Mouse (Mus musculus) layer of hippocampus, adult 9-10 months (tissue): ENCODE measurements around the gene Notch4.

Experiments used
- DNase-seq: peaks from one replicate; pipeline ENCODE4 v3.0.0; 2022; ENCODE audit warnings: low spot score

Gene Notch4

DNA sequence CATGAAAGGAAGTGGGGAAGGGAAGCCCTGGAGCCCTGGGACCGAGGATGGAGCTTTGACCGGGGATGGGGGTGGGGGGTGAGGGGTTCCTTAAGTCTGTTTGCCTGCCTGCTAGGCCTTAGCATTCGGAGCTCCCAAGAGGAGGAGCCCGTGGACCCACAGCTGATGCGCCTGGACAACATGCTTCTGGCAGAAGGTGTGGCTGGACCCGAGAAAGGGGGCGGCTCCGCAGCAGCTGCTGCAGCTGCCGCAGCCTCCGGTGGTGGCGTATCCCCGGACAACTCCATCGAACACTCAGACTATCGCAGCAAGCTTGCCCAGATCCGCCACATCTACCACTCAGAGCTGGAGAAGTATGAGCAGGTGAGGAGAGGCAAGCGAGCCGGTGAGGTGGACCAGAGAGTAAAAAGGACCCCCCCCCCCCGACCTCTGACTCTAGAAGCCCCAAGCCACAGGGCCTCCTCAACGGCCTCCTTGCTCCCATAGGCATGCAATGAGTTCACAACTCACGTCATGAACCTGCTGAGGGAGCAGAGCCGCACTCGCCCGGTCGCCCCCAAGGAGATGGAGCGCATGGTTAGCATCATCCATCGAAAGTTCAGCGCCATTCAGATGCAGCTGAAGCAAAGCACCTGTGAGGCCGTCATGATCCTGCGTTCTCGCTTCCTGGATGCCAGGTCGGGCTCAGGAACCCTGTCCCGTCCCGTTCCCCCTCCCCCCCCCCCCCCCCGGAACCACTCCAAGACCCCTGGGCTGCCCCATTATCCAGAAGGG is 29.9 kb downstream of the Notch4 start:
- DNase-seq: no peak

DNA sequence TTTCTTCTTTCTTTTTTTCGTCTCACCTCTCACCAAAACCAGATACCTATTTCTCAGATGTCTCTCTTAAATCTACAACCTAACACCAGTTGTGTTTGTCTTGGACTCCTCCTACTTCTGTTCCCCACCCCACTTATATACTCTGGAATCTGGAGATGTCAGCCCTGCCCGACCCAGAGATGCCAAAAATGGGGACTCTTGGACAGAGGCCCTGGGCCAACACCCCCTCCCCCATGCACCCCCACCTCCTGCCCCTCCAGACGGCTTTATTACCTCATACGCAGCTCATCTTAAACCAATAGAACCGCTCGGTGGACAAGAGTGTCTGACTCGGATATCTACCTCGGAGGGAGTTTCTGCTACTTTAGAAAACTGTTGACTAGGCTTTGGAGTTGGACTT is 32.0 kb downstream of the Notch4 start:
- DNase-seq: no peak

- DNase-seq: no peak
Measured at GRCm38 (mm10) chr17:34597566-34598095, 33.6 kb downstream of the Notch4 start, which contains the start of gene Ager. Gene Ager (plus strand): TSS chr17:34597862.

- no peak for DNase-seq
Measured at GRCm38 (mm10) chr17:34599891-34600290, 35.8 kb downstream of the Notch4 start.

DNA sequence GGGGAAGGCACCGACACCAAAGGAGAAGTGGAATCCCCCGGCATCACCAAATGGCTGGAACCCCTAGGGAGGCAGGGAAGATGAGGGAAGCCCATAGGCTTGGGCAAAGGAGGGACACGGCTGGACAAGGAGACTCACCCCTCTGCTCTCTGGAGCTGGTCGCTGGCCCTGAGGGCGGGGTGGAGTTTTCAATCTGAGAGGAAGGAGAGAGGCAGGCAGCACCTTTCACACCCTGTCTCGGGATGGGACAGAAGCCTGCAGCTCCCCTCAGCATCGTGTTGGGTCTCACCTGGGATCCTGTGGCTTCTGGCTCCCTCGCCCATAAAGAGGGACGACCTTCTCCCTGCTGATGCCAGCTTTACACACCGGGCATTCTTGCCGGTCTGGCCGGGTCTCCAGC is 37.7 kb downstream of the Notch4 start:
- DNase-seq: no peak

- DNase-seq: peak; percentile 100
Measured at GRCm38 (mm10) chr17:34603375-34604060, 39.5 kb downstream of the Notch4 start, which contains the start of gene Rnf5. Gene Rnf5 (minus strand): TSS chr17:34603690.

GRCm38 (mm10) chr17:34604061-34604508 is 40.0 kb downstream of the Notch4 start, which contains the start of gene Agpat1:
Gene Agpat1 (plus strand): TSS chr17:34604262.
- peak; percentile 93 for DNase-seq

GRCm38 (mm10) chr17:34604511-34605237 is 40.6 kb downstream of the Notch4 start:
- DNase-seq: no peak

GRCm38 (mm10) chr17:34605609-34606008 is 41.5 kb downstream of the Notch4 start:
- DNase-seq: peak; percentile 94

DNA sequence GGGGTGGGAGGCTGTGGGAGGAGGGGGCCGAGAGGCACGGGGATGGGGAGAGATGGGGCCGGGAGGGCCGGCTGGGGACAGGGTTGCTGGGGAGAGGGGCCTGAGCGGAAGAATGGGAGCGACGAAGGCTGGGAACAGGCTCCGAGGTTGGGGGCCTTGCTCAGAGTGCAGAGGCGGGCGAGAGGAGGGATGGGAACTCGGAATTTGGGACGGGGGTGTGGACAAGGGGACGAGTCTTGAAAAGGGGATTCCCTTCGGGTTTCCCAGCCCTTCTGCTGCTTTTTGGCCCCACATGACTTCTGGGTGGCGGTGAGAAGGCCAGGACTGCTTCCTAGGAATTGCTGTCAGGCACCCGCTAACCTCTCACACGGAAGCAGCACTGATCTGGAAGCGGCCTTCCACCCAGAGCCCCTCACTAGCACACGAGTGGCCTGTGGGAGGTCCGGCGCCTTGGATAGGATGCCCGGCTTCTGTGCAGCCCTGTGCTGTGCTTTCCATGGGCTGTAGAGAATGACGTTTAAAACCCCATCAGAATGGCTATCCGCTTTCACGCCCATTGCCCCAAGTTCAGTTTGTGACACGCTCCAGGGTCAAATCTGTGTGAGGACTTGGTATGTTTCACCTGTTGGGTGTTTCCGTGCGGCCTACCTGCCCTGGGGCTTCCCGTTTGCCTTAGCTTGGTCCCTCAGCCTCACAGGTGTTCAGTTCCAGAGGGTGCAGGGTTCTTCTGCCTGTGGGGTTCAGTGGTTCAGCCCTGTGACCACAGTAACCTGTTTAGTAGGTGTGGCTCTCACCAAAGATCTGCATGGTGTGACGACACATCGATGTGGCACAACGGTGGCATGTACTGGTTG is 42.3 kb downstream of the Notch4 start:
- DNase-seq: no peak

- DNase-seq: no peak
Measured at GRCm38 (mm10) chr17:34607997-34608396, 43.9 kb downstream of the Notch4 start.

GRCm38 (mm10) chr17:34611050-34611449 is 47.0 kb downstream of the Notch4 start:
- no peak for DNase-seq

DNA sequence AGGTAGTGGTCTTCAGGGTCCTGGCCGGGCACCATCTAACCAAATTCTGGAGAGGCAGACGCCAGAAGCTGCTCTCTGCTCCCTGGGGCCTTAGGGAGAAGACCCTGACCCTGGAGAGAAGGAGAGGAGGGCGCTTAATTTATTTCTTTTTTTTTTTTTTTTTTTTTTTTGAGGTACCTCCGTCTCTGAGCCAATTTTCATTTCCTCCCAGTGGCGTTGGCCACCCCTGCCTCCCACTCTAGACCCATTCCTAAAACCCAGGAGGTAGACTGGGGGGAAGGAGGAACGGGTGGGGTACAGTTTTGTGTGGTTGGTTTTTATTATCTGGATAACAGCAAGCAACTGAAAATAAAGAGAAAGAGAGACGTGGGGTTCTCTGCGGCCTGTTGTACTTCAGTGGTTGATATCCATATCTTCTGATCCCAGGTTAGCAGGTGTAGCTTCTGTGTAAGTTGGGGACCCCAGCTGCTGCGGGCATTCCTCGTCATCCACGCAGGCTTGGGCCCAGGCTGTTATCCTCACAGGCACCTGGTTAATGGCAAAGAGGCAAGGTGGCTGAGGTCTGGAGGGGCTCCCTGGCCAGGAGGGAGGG is 49.1 kb downstream of the Notch4 start:
- DNase-seq: no peak

DNA sequence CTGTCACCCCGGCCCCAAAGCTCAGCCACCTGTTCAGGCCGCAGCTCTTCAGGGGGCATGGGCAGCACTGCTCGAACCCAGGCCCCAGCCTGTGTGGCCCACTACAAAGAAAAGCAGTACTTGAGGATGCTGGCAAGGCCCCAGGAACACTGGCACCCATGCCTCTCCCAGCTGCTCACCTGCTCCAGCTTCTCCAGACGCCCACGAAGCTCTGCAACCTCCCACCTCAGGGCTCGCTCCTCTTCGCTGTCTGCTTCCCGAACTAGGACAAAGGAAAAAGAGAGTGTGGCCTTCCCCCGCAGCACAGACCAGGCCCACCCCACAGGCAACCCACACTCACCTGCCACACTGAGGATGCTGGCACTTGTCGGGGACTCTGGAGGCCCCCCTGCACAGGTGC is 49.8 kb downstream of the Notch4 start:
- no peak for DNase-seq

DNA sequence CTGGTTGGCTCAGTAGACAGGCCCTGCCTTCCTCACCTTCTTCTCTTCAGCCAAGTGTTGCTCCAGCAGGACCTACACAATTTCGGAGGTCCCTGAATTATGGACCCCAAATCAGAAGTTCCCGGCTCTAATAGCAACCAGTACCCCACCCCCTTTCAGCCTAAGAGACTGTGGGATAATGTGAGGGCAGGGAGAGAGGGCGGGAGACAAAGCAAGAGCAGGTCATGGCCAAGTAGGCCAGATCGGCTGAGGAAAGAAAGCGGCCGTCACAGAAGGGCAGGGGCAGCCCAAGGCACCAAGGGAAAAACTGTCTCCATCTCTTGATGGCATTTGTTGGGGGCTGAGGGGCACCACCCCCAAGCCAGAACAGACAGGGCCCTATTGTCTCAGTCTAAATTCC is 51.8 kb downstream of the Notch4 start, which contains the start of gene Egfl8:
Gene Egfl8 (minus strand): TSS at position 101 of the 400 bp plus-strand sequence.
- no peak for DNase-seq

GRCm38 (mm10) chr17:34618999-34619398 is 54.9 kb downstream of the Notch4 start:
- no peak for DNase-seq

- no peak for DNase-seq
Measured at GRCm38 (mm10) chr17:34621006-34621405, 56.9 kb downstream of the Notch4 start.

DNA sequence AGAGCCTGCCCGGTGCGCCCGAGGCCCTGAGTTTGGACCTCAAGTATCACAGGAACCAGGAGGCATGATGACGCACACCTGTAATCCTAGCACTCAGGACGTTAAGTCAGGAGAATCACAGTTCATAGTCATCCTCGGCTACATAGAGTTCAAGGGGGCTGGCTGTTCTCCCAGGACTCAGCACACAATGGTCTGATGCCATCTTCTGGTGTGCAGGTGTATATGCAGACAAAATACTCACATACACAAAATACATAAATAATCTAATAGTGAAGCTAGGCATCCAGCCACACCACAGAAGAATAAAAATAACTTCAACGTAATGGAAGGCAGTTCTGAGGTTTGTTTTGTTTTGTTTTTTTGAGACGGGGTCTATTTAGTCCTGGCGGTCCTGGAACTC is 59.1 kb downstream of the Notch4 start:
- DNase-seq: no peak

DNA sequence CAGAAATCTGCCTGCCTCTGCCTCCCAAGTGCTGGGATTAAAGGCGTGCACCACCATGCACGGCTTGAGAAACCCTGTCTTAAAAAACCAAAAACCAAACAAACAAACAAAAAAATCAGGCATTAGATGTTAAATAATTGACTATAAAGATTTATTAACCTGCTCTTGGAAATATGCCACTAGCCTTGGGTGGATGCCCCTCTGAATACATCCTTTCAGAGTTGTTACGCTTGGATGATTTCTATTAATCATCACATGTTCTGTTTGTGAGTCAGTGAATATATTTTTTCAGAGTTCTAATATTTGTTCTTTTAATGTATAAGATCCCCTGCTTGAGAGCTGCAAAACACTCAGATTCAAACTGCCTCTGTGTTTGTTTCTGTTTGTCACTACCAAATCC is 60.9 kb downstream of the Notch4 start:
- DNase-seq: no peak

DNA sequence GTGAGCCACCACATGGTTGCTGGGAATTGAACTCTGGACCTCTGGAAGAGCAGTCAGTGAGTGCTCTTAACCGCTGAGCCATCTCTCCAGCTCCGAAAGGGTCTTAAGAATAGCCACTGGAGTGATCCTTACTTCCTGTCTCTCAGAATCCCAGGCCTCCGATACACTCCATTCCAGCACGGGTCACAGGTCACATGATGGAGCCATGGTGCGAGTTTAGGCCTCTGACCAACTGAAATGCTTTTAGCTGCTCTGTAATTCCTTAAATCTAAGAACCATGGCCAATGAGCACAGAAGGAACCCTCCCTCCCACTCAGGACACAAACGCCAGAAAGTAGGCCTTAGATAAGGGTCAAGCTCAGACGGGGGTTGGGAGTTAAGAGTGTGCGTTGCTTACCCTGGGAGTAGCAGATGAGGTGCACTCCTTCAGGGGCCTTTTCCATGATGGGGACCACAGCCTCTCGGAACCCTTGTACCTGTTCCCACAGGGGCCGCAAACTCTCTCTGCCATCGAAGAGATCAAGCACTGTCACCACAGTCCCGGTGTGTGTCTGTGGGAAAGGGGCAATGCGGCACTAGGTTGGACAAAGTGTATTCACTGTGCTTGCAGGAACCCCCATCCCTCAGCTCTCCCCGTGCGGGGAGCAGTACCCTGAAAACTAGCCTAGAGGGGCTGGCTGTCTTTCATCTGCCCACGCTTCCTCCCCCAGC is 62.1 kb downstream of the Notch4 start:
- DNase-seq: no peak
